Mouse (Mus musculus) liver, adult 2 months (tissue): Measurements from ENCODE around the gene Fscn2.

Source experiments
- CTCF ChIP-seq: fragments of 200-500 bp; IDR thresholded peaks from 2 replicates; pipeline ENCODE4 v1.5.1; 2011; ENCODE audit warnings: low read depth, low read length, control low read depth
- POLR2A ChIP-seq: fragments of 200-500 bp; IDR thresholded peaks from 2 replicates; pipeline ENCODE4 v1.6.1; 2011; ENCODE audit warnings: low read length, control low read depth; ENCODE audit not compliant: insufficient read depth; ENCODE audit errors: extremely low read depth

- no peak for TF ChIP-seq CTCF
- no peak for TF ChIP-seq POLR2A
Measured at GRCm38 (mm10) chr11:120404814-120405213, 43.5 kb downstream of the Fscn2 start.
